Mouse (Mus musculus) large intestine, adult 2 months (tissue): ENCODE measurements around the gene Hoxd10. TPM values are rescaled to one million over a fixed set of nuclear protein-coding genes. Genes with fewer than 3 reads are reported as not detected.

Experiments used
- DNase-seq: peaks from one replicate; pipeline ENCODE4 v3.0.0-alpha.2; 2012; ENCODE audit warnings: low read depth, low spot score
- WGBS: fragments of 180-500 bp; shearing (Covaris S2); methylation state at CpG from one replicate; pipeline ENCODE4 v1.1.7; 2018; 5-methylcytosine and 5-hydroxymethylcytosine counted together
- polyA plus RNA-seq: library from polyadenylated mRNA; depleted of rRNA; stranded (reverse); fragments of >200 nt; gene quantifications from 2 replicates; pipeline ENCODE4 v1.2.3, GENCODE M21; 2012; rRNA removed

Hoxd10 gene
- not detected in 2 replicates for polyA plus RNA-seq

- DNase-seq = no peak
- 9% methylated on average over 56 of the region's 56 CpGs for WGBS
These were observed at the start of gene Hoxd10 for GRCm38 (mm10) chr2:74691022-74691951. Gene Hoxd10, plus strand, starts transcription at chr2:74691924.

GRCm38 (mm10) chr2:74642431-74642830 lies 49.3 kb upstream of the Hoxd10 start:
- WGBS = 60% methylated on average over 5 of the region's 5 CpGs

GRCm38 (mm10) chr2:74645631-74646030 lies 46.1 kb upstream of the Hoxd10 start:
- 82% methylated on average over 3 of the region's 3 CpGs for WGBS

More at GRCm38 (mm10) chr2:74642431-74642830, 49.3 kb upstream of the Hoxd10 start:
- DNase-seq = no peak

GRCm38 (mm10) chr2:74647082-74647864 lies 44.5 kb upstream of the Hoxd10 start:
- 27% methylated on average over 7 of the region's 7 CpGs for WGBS
- DNase-seq = no peak

More at GRCm38 (mm10) chr2:74645631-74646030, 46.1 kb upstream of the Hoxd10 start:
- DNase-seq = no peak

- DNase-seq = no peak
- 33% methylated on average over 2 of the region's 2 CpGs for WGBS
These were observed 38.8 kb upstream of the Hoxd10 start for GRCm38 (mm10) chr2:74652996-74653340.

- 41% methylated on average over 17 of the region's 17 CpGs for WGBS
These were observed 37.8 kb upstream of the Hoxd10 start for GRCm38 (mm10) chr2:74653781-74654535.

GRCm38 (mm10) chr2:74654743-74655419 lies 36.8 kb upstream of the Hoxd10 start:
- no peak for DNase-seq
- WGBS = 17% methylated on average over 20 of the region's 20 CpGs

More at GRCm38 (mm10) chr2:74653781-74654535, 37.8 kb upstream of the Hoxd10 start:
- no peak for DNase-seq

- DNase-seq = no peak
- WGBS = 2% methylated on average over 47 of the region's 47 CpGs
These were observed 36.3 kb upstream of the Hoxd10 start for GRCm38 (mm10) chr2:74655420-74655781.

GRCm38 (mm10) chr2:74655821-74656631 lies 35.7 kb upstream of the Hoxd10 start:
- DNase-seq = no peak
- WGBS = 1% methylated on average over 68 of the region's 69 CpGs

GRCm38 (mm10) chr2:74656632-74657021 lies 35.1 kb upstream of the Hoxd10 start:
- 17% methylated on average over 4 of the region's 4 CpGs for WGBS
- no peak for DNase-seq

- 6% methylated on average over 62 of the region's 62 CpGs for WGBS
- no peak for DNase-seq
These were observed 34.3 kb upstream of the Hoxd10 start for GRCm38 (mm10) chr2:74657251-74658023.

GRCm38 (mm10) chr2:74658024-74658666 lies 33.6 kb upstream of the Hoxd10 start:
- 11% methylated on average over 15 of the region's 15 CpGs for WGBS
- no peak for DNase-seq

- DNase-seq = no peak
- WGBS = 7% methylated on average over 47 of the region's 47 CpGs
These were observed 32.9 kb upstream of the Hoxd10 start for GRCm38 (mm10) chr2:74658667-74659371.

- DNase-seq = no peak
- 7% methylated on average over 28 of the region's 28 CpGs for WGBS
These were observed 32.2 kb upstream of the Hoxd10 start, which contains the start of gene Evx2 for GRCm38 (mm10) chr2:74659507-74660005. Gene Evx2, minus strand, starts transcription at chr2:74659557.

GRCm38 (mm10) chr2:74660421-74661375 lies 31.0 kb upstream of the Hoxd10 start:
- 4% methylated on average over 30 of the region's 30 CpGs for whole genome bisulfite sequencing
- DNase-seq = no peak
